In the genomic region with DNA sequence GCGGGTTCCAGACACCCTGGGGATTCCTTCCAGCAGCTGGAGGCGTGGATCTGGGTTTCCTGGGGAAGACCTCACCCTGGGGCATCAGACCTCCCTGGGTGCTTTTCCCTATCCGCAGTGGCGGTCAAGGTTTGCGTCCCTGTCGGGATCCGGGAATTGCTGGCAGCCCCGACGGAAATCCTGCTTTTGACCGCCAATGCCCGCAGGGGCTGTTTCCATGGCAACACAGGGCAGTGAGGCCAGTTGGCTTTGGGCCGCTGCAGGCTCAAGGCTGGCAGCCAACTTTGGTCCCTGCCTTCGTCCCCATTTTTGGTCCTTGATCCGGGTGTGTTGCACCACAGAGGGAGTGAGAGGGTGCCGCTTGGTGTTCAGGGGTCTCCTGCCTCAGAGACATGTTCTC, we compare ENCODE assay signal across 8 mouse cellular contexts. TPM values are rescaled to one million over a fixed set of nuclear protein-coding genes. Genes with fewer than 3 reads are reported as not detected.
DNase-seq lines count a peak whose midpoint lies in the region; ATAC-seq and TF ChIP-seq lines count a peak whose summit lies in the region.

No protein-coding gene starts in this region.

- peak overlapping the region; percentile 37 for H3K4me2 ChIP-seq in embryonic facial prominence, embryonic 15.5 days (replicated peaks)
- H3K4me2 ChIP-seq in heart, embryonic 13.5 days: peak overlapping the region; percentile 59
- H3K4me2 ChIP-seq in kidney, embryonic 16.5 days (replicated peaks; ENCODE audit: low read depth, low read length): peak overlapping the region; percentile 44

- H3K4me3 ChIP-seq in bone marrow, adult 2 months (replicated peaks; ENCODE audit: control insufficient read depth, low read depth, low read length): peak overlapping the region; percentile 82
- H3K4me3 ChIP-seq in embryonic facial prominence, embryonic 15.5 days (replicated peaks): peak overlapping the region; percentile 16
- peak overlapping the region; percentile 29 for H3K4me3 ChIP-seq in heart, embryonic 13.5 days
- peak overlapping the region; percentile 32 for H3K4me3 ChIP-seq in kidney, embryonic 16.5 days (ENCODE audit: low read length)

- H3K36me3 ChIP-seq in embryonic facial prominence, embryonic 15.5 days: no peaks in the 10 kb centered on the region
- H3K36me3 ChIP-seq in heart, embryonic 13.5 days: no peaks in the 10 kb centered on the region
- H3K36me3 ChIP-seq in kidney, embryonic 16.5 days (ENCODE audit: insufficient read depth, low read length): no peaks in the 10 kb centered on the region

- peaks cover 14% of the 10 kb centered on the region for H3K4me1 ChIP-seq in bone marrow, adult 2 months (ENCODE audit: control insufficient read depth, insufficient read depth, low read length)
- peaks cover 20% of the 10 kb centered on the region for H3K4me1 ChIP-seq in embryonic facial prominence, embryonic 15.5 days
- peaks cover 36% of the 10 kb centered on the region for H3K4me1 ChIP-seq in heart, embryonic 13.5 days
- peaks cover 40% of the 10 kb centered on the region for H3K4me1 ChIP-seq in kidney, embryonic 16.5 days (ENCODE audit: insufficient read depth, low read length)

- peak; percentile 85 for DNase-seq in ES-CJ7 (ENCODE audit: low read depth, low spot score)
- peak; percentile 48 for DNase-seq in liver
- peak; percentile 77 for DNase-seq in neural tube, embryonic 10.5 days (ENCODE audit: extremely low spot score, low spot score)
- DNase-seq in thymus, postnatal 36 days: peak; percentile 19 to 41

- peak overlapping the region; percentile 92 for H3K27ac ChIP-seq in bone marrow, adult 2 months (ENCODE audit: control insufficient read depth, insufficient read depth, low read depth, low read length, poor library complexity)
- H3K27ac ChIP-seq in embryonic facial prominence, embryonic 15.5 days (replicated peaks): 0 out of 2 replicates have a peak overlapping the region, but pooled peaks have one; percentile 18
- 0 out of 2 replicates have a peak overlapping the region, but pooled peaks have one; percentile 36 for H3K27ac ChIP-seq in heart, embryonic 13.5 days (replicated peaks)
- H3K27ac ChIP-seq in kidney, embryonic 16.5 days (ENCODE audit: low read length): peak overlapping the region; percentile 11; the same call in 1 of the 2 replicates

- peak; percentile 42; the same call in 1 of the 2 replicates for TF ChIP-seq POLR2A in bone marrow, adult 2 months (IDR thresholded peaks at IDR 0.05; ENCODE audit: borderline replicate concordance, control insufficient read depth, low read depth, low read length)

- H3K9ac ChIP-seq in embryonic facial prominence, embryonic 15.5 days: no peak overlapping the region
- H3K9ac ChIP-seq in heart, embryonic 13.5 days: peak overlapping the region; percentile 58; the same call in 1 of the 2 replicates
- H3K9ac ChIP-seq in kidney, embryonic 16.5 days (replicated peaks; ENCODE audit: low read length): peak overlapping the region; percentile 7; the same call in 1 of the 2 replicates

- WGBS in bone marrow, adult 2 months: 6% methylated on average over 15 of the region's 15 CpGs
- 3% methylated on average over 15 of the region's 15 CpGs for WGBS in embryonic facial prominence, embryonic 15.5 days
- 3% methylated on average over 15 of the region's 15 CpGs for WGBS in heart, embryonic 13.5 days
- 6% methylated on average over 15 of the region's 15 CpGs for WGBS in kidney, embryonic 16.5 days

- H3K9me3 ChIP-seq in embryonic facial prominence, embryonic 15.5 days (replicated peaks): no peaks in the 10 kb centered on the region
- no peaks in the 10 kb centered on the region for H3K9me3 ChIP-seq in heart, embryonic 13.5 days
- H3K9me3 ChIP-seq in kidney, embryonic 16.5 days (ENCODE audit: low read length): no peaks in the 10 kb centered on the region

- peak; percentile 40; the same call in 1 of the 2 replicates for ATAC-seq in embryonic facial prominence, embryonic 15.5 days (ENCODE audit: insufficient number of reproducible peaks, low FRiP score, low TSS enrichment, low read depth)
- no peak for ATAC-seq in heart, embryonic 13.5 days (ENCODE audit: extremely low read depth, insufficient number of reproducible peaks, low FRiP score, low TSS enrichment)
- no peak; the same call in 1 of the 2 replicates for ATAC-seq in kidney, embryonic 16.5 days (ENCODE audit: low FRiP score, low TSS enrichment)

- TF ChIP-seq CTCF in bone marrow, adult 2 months (IDR thresholded peaks at IDR 0.05; ENCODE audit: control insufficient read depth, insufficient read depth, low read length): no peak

- H3K27me3 ChIP-seq in embryonic facial prominence, embryonic 15.5 days: peaks cover 35% of the 10 kb centered on the region
- peaks cover 52% of the 10 kb centered on the region for H3K27me3 ChIP-seq in heart, embryonic 13.5 days (replicated peaks)
- peaks cover 24% of the 10 kb centered on the region for H3K27me3 ChIP-seq in kidney, embryonic 16.5 days (ENCODE audit: insufficient read depth, low read length)

RNA-seq across cellular contexts. Expression of a gene that starts 1.0 kb away (rescaled TPM):
- 16.1 and 53.3 TPM in 2 replicates for polyA plus RNA-seq in bone marrow, adult 2 months (2011; ENCODE audit: insufficient read depth, insufficient read length, low replicate concordance, missing spikeins)
- polyA plus RNA-seq in embryonic facial prominence, embryonic 15.5 days (2015; fragmentation: Nextera tagmentation; extraction: Ambion mirVana): 0.55 and 0.65 TPM in 2 replicates
- polyA plus RNA-seq in heart, embryonic 13.5 days (2015; fragmentation: Nextera tagmentation; extraction: Ambion mirVana): 0.21 and 0.23 TPM in 2 replicates
- 0.44 and 0.58 TPM in 2 replicates for polyA plus RNA-seq in kidney, embryonic 16.5 days (2015; fragmentation: Nextera tagmentation; extraction: Ambion mirVana)

RNA-seq across cellular contexts. Expression of a gene that starts 36.2 kb away (rescaled TPM):
- 20.1 and 21.7 TPM in 2 replicates for polyA plus RNA-seq in bone marrow, adult 2 months (2011; ENCODE audit: insufficient read depth, insufficient read length, low replicate concordance, missing spikeins)
- 13.2 and 13.9 TPM in 2 replicates for polyA plus RNA-seq in embryonic facial prominence, embryonic 15.5 days (2015; fragmentation: Nextera tagmentation; extraction: Ambion mirVana)
- polyA plus RNA-seq in heart, embryonic 13.5 days (2015; fragmentation: Nextera tagmentation; extraction: Ambion mirVana): 6.5 and 6.9 TPM in 2 replicates
- 9.8 and 11.7 TPM in 2 replicates for polyA plus RNA-seq in kidney, embryonic 16.5 days (2015; fragmentation: Nextera tagmentation; extraction: Ambion mirVana)

RNA-seq across cellular contexts. Expression of a gene that starts 52.5 kb away (rescaled TPM):
- 12.8 and 19.1 TPM in 2 replicates for polyA plus RNA-seq in bone marrow, adult 2 months (2011; ENCODE audit: insufficient read depth, insufficient read length, low replicate concordance, missing spikeins)
- 47.3 and 47.9 TPM in 2 replicates for polyA plus RNA-seq in embryonic facial prominence, embryonic 15.5 days (2015; fragmentation: Nextera tagmentation; extraction: Ambion mirVana)
- 34.8 and 35.6 TPM in 2 replicates for polyA plus RNA-seq in heart, embryonic 13.5 days (2015; fragmentation: Nextera tagmentation; extraction: Ambion mirVana)
- polyA plus RNA-seq in kidney, embryonic 16.5 days (2015; fragmentation: Nextera tagmentation; extraction: Ambion mirVana): 37.7 and 42.8 TPM in 2 replicates

Comparison
In these comparisons a context has a peak if more than half of its experiments do, and no peak if none do; other contexts are left out.
1. DNase-seq: peak in every context shown above with its lines; median percentile 85 in ES-CJ7; 77 in neural tube, embryonic 10.5 days; 48 in liver; 30 in thymus, postnatal 36 days.
2. H3K27ac ChIP-seq: peak in every context shown above with its lines; median percentile 92 in bone marrow, adult 2 months; 36 in heart, embryonic 13.5 days; 18 in embryonic facial prominence, embryonic 15.5 days; 11 in kidney, embryonic 16.5 days.
3. H3K4me3 ChIP-seq: peak in every context shown above with its lines; median percentile 82 in bone marrow, adult 2 months; 32 in kidney, embryonic 16.5 days; 29 in heart, embryonic 13.5 days; 16 in embryonic facial prominence, embryonic 15.5 days.
4. RNA of a gene that starts 1.0 kb away (polyA plus RNA-seq): 16.1 to 53.3 TPM in bone marrow, adult 2 months; 0.55 to 0.65 TPM in embryonic facial prominence, embryonic 15.5 days, 0.44 to 0.58 TPM in kidney, embryonic 16.5 days and 0.21 to 0.23 TPM in heart, embryonic 13.5 days; every median in the first group is over 10 times any median in the second.
5. Peak in every context shown above with its lines, with median percentiles within 50 percentile points of each other: H3K4me2 ChIP-seq.